Mouse (Mus musculus) cerebellum, adult 2 months (tissue): ENCODE results near the gene Gm7075. TPM values are rescaled to one million over a fixed set of nuclear protein-coding genes. Genes with fewer than 3 reads are reported as not detected.

Experiments used
- DNase-seq, 2 experiments: peaks; one replicate each; pipeline ENCODE4 v3.0.0; 2021
- H3K27ac ChIP-seq: fragments of 200-500 bp; 2 replicates; pipeline ENCODE4 v1.5.1; 2012; ENCODE audit warnings: low read length, control low read depth, inconsistent platforms; ENCODE audit not compliant: insufficient read depth
- H3K27me3 ChIP-seq: fragments of 200-500 bp; 2 replicates; pipeline ENCODE4 v1.6.1; 2012; ENCODE audit warnings: inconsistent platforms, mild to moderate bottlenecking, low read length, moderate library complexity; ENCODE audit not compliant: control insufficient read depth, insufficient read depth
- H3K4me1 ChIP-seq: fragments of 200-500 bp; 2 replicates; pipeline ENCODE4 v1.6.1; 2011; ENCODE audit warnings: low read length; ENCODE audit not compliant: control insufficient read depth, insufficient read depth
- H3K4me3 ChIP-seq: fragments of 200-500 bp; replicated peaks from 2 replicates; pipeline ENCODE3; 2011; ENCODE audit warnings: mild to moderate bottlenecking, low read depth, low read length, control low read depth; ENCODE audit not compliant: insufficient read depth
- CTCF ChIP-seq: fragments of 200-500 bp; IDR thresholded peaks from 2 replicates; pipeline ENCODE4 v1.5.1; 2011; ENCODE audit warnings: low read depth, mild to moderate bottlenecking, control low read depth, low read length, moderate library complexity, borderline replicate concordance; ENCODE audit not compliant: insufficient read depth
- POLR2A ChIP-seq: fragments of 200-500 bp; IDR thresholded peaks from 2 replicates; pipeline ENCODE4 v1.6.1; 2011; ENCODE audit warnings: low read length, control low read depth, borderline replicate concordance; ENCODE audit not compliant: insufficient read depth
- WGBS: fragments of 180-500 bp; shearing (Covaris S2); methylation state at CpG from one replicate; pipeline ENCODE4 v1.1.7; 2018; 5-methylcytosine and 5-hydroxymethylcytosine counted together
- polyA plus RNA-seq: library from polyadenylated mRNA; depleted of rRNA; stranded (reverse); fragments of >200 nt; gene quantifications from 2 replicates; pipeline ENCODE4 v1.2.3, GENCODE M21; 2012

Gm7075 gene
- polyA plus RNA-seq, 1 experiment = not detected

GRCm38 (mm10) chr10:63428243-63429022 is 6.8 kb upstream of the Gm7075 start:
- H3K27me3 ChIP-seq = no peaks in the 10 kb centered on the region
- WGBS = 19% methylated on average over 19 of the region's 19 CpGs
- H3K4me3 ChIP-seq = peak overlapping the region; percentile 70
- no peak overlapping the region for H3K27ac ChIP-seq
- no peaks in the 10 kb centered on the region for H3K4me1 ChIP-seq
- peak; percentile 46 to 47 for DNase-seq
- no peak for TF ChIP-seq CTCF
- TF ChIP-seq POLR2A = no peak

GRCm38 (mm10) chr10:63427146-63427545 is 5.6 kb upstream of the Gm7075 start:
- TF ChIP-seq CTCF (no peak), POLR2A (no peak)
- Histone ChIP-seq H3K27ac (no peak overlapping the region), H3K27me3 (no peaks in the 10 kb centered on the region), H3K4me1 (no peaks in the 10 kb centered on the region), H3K4me3 (no peak overlapping the region)
- 89% methylated on average over 8 of the region's 8 CpGs for WGBS
- DNase-seq = no peak

- H3K27me3 ChIP-seq = no peaks in the 10 kb centered on the region
- no peak overlapping the region for H3K27ac ChIP-seq
- DNase-seq = peak; percentile 40 to 51
- H3K4me3 ChIP-seq = no peak overlapping the region
- H3K4me1 ChIP-seq = no peaks in the 10 kb centered on the region
- TF ChIP-seq CTCF (peak; percentile 48; the same call in 1 of the 2 replicates), POLR2A (no peak)
Observed at GRCm38 (mm10) chr10:63424475-63424814, 2.9 kb upstream of the Gm7075 start.

- Histone ChIP-seq H3K27ac (no peak overlapping the region), H3K4me1 (no peaks in the 10 kb centered on the region), H3K27me3 (no peaks in the 10 kb centered on the region), H3K4me3 (no peak overlapping the region)
- TF ChIP-seq POLR2A = no peak
- no peak for TF ChIP-seq CTCF
- WGBS = 83% methylated on average over 9 of the region's 9 CpGs
- no peak for DNase-seq
Observed at GRCm38 (mm10) chr10:63423591-63424474, 2.2 kb upstream of the Gm7075 start.

GRCm38 (mm10) chr10:63422736-63422992 is 1.1 kb upstream of the Gm7075 start:
- no peak for TF ChIP-seq POLR2A
- TF ChIP-seq CTCF = no peak
- WGBS = 70% methylated on average over 5 of the region's 5 CpGs
- no peaks in the 10 kb centered on the region for H3K4me1 ChIP-seq
- DNase-seq = no peak
- no peaks in the 10 kb centered on the region for H3K27me3 ChIP-seq
- H3K4me3 ChIP-seq = no peak overlapping the region
- no peak overlapping the region for H3K27ac ChIP-seq

GRCm38 (mm10) chr10:63417061-63417460 is 4.5 kb downstream of the Gm7075 start:
- no peak for TF ChIP-seq POLR2A
- TF ChIP-seq CTCF = no peak
- Histone ChIP-seq H3K4me3 (no peak overlapping the region), H3K4me1 (0 out of 2 replicates have a peak, but pooled peaks cover 3% of the 10 kb centered on the region), H3K27me3 (no peaks in the 10 kb centered on the region), H3K27ac (no peak overlapping the region)
- WGBS = 36% methylated on average over 5 of the region's 5 CpGs
- DNase-seq = no peak

GRCm38 (mm10) chr10:63415850-63416249 is 5.7 kb downstream of the Gm7075 start:
- no peak overlapping the region for H3K27ac ChIP-seq
- H3K27me3 ChIP-seq = no peaks in the 10 kb centered on the region
- DNase-seq = no peak
- H3K4me3 ChIP-seq = no peak overlapping the region
- 0 out of 2 replicates have a peak, but pooled peaks cover 3% of the 10 kb centered on the region for H3K4me1 ChIP-seq
- TF ChIP-seq POLR2A (no peak), CTCF (no peak)
- WGBS = 66% methylated on average over 7 of the region's 7 CpGs

- WGBS = 81% methylated on average over 7 of the region's 7 CpGs
- no peak for TF ChIP-seq CTCF
- no peak for TF ChIP-seq POLR2A
- H3K4me3 ChIP-seq = no peak overlapping the region
Observed at GRCm38 (mm10) chr10:63415287-63415686, 6.3 kb downstream of the Gm7075 start.

More at GRCm38 (mm10) chr10:63415287-63415686, 6.3 kb downstream of the Gm7075 start:
- H3K27me3 ChIP-seq = no peaks in the 10 kb centered on the region
- peaks cover 3% of the 10 kb centered on the region; the same call in 1 of the 2 replicates for H3K4me1 ChIP-seq
- H3K27ac ChIP-seq = no peak overlapping the region
- DNase-seq = no peak
